Mouse (Mus musculus): ENCODE measurements around the gene Rbms3. TPM values are rescaled to one million over a fixed set of nuclear protein-coding genes. Genes with fewer than 3 reads are reported as not detected.

Gene Rbms3
- polyA plus RNA-seq, 1 experiment, result 1.6 TPM

- TF ChIP-seq POLR2A (IDR thresholded peaks at IDR 0.05; ENCODE audit: borderline replicate concordance, control insufficient read depth, low read depth, low read length) (no peak), CTCF (IDR thresholded peaks at IDR 0.05; ENCODE audit: control insufficient read depth, insufficient read depth, low read length) (no peak)
- H3K4me3 ChIP-seq (replicated peaks; ENCODE audit: control insufficient read depth, low read depth, low read length), result no peak overlapping the region
- no peak overlapping the region for H3K27ac ChIP-seq (ENCODE audit: control insufficient read depth, insufficient read depth, low read depth, low read length, poor library complexity)
- no peaks in the 10 kb centered on the region for H3K4me1 ChIP-seq (ENCODE audit: control insufficient read depth, insufficient read depth, low read length)
- 69% methylated on average over 11 of the region's 11 CpGs for WGBS
These were observed 561.9 kb downstream of the Rbms3 start for GRCm38 (mm10) chr9:117067703-117068419.

GRCm38 (mm10) chr9:117066502-117066901 lies 563.2 kb downstream of the Rbms3 start:
- Histone ChIP-seq H3K4me1 (ENCODE audit: control insufficient read depth, insufficient read depth, low read length) (no peaks in the 10 kb centered on the region), H3K4me3 (replicated peaks; ENCODE audit: control insufficient read depth, low read depth, low read length) (no peak overlapping the region)
- 78% methylated on average over 3 of the region's 3 CpGs for WGBS

GRCm38 (mm10) chr9:117065601-117066000 lies 564.1 kb downstream of the Rbms3 start:
- 83% methylated on average over 6 of the region's 6 CpGs for WGBS
- Histone ChIP-seq H3K4me1 (ENCODE audit: control insufficient read depth, insufficient read depth, low read length) (no peaks in the 10 kb centered on the region), H3K4me3 (replicated peaks; ENCODE audit: control insufficient read depth, low read depth, low read length) (no peak overlapping the region), H3K27ac (ENCODE audit: control insufficient read depth, insufficient read depth, low read depth, low read length, poor library complexity) (no peak overlapping the region)
- TF ChIP-seq CTCF (IDR thresholded peaks at IDR 0.05; ENCODE audit: control insufficient read depth, insufficient read depth, low read length), result no peak
- TF ChIP-seq POLR2A (IDR thresholded peaks at IDR 0.05; ENCODE audit: borderline replicate concordance, control insufficient read depth, low read depth, low read length), result no peak

More at GRCm38 (mm10) chr9:117066502-117066901, 563.2 kb downstream of the Rbms3 start:
- TF ChIP-seq POLR2A (IDR thresholded peaks at IDR 0.05; ENCODE audit: borderline replicate concordance, control insufficient read depth, low read depth, low read length), result no peak
- TF ChIP-seq CTCF (IDR thresholded peaks at IDR 0.05; ENCODE audit: control insufficient read depth, insufficient read depth, low read length), result no peak
- H3K27ac ChIP-seq (ENCODE audit: control insufficient read depth, insufficient read depth, low read depth, low read length, poor library complexity), result no peak overlapping the region

GRCm38 (mm10) chr9:117059586-117059985 lies 570.1 kb downstream of the Rbms3 start:
- no peak for TF ChIP-seq POLR2A (IDR thresholded peaks at IDR 0.05; ENCODE audit: borderline replicate concordance, control insufficient read depth, low read depth, low read length)
- no peaks in the 10 kb centered on the region for H3K4me1 ChIP-seq (ENCODE audit: control insufficient read depth, insufficient read depth, low read length)
- no peak overlapping the region for H3K27ac ChIP-seq (ENCODE audit: control insufficient read depth, insufficient read depth, low read depth, low read length, poor library complexity)
- WGBS, result 92% methylated on average over 1 of the region's 1 CpGs
- no peak overlapping the region for H3K4me3 ChIP-seq (replicated peaks; ENCODE audit: control insufficient read depth, low read depth, low read length)

GRCm38 (mm10) chr9:117059135-117059534 lies 570.6 kb downstream of the Rbms3 start:
- 84% methylated on average over 6 of the region's 6 CpGs for WGBS
- Histone ChIP-seq H3K4me3 (replicated peaks; ENCODE audit: control insufficient read depth, low read depth, low read length) (no peak overlapping the region), H3K4me1 (ENCODE audit: control insufficient read depth, insufficient read depth, low read length) (no peaks in the 10 kb centered on the region), H3K27ac (ENCODE audit: control insufficient read depth, insufficient read depth, low read depth, low read length, poor library complexity) (no peak overlapping the region)
- TF ChIP-seq POLR2A (IDR thresholded peaks at IDR 0.05; ENCODE audit: borderline replicate concordance, control insufficient read depth, low read depth, low read length) (no peak), CTCF (IDR thresholded peaks at IDR 0.05; ENCODE audit: control insufficient read depth, insufficient read depth, low read length) (no peak)

GRCm38 (mm10) chr9:117051935-117052334 lies 577.8 kb downstream of the Rbms3 start:
- Histone ChIP-seq H3K4me1 (ENCODE audit: control insufficient read depth, insufficient read depth, low read length) (no peaks in the 10 kb centered on the region), H3K27ac (ENCODE audit: control insufficient read depth, insufficient read depth, low read depth, low read length, poor library complexity) (no peak overlapping the region), H3K4me3 (replicated peaks; ENCODE audit: control insufficient read depth, low read depth, low read length) (no peak overlapping the region)
- TF ChIP-seq CTCF (IDR thresholded peaks at IDR 0.05; ENCODE audit: control insufficient read depth, insufficient read depth, low read length), result no peak
- no peak for TF ChIP-seq POLR2A (IDR thresholded peaks at IDR 0.05; ENCODE audit: borderline replicate concordance, control insufficient read depth, low read depth, low read length)
- WGBS, result 84% methylated on average over 2 of the region's 2 CpGs

- WGBS, result 86% methylated on average over 1 of the region's 1 CpGs
- Histone ChIP-seq H3K4me3 (replicated peaks; ENCODE audit: control insufficient read depth, low read depth, low read length) (no peak overlapping the region), H3K4me1 (ENCODE audit: control insufficient read depth, insufficient read depth, low read length) (no peaks in the 10 kb centered on the region), H3K27ac (ENCODE audit: control insufficient read depth, insufficient read depth, low read depth, low read length, poor library complexity) (no peak overlapping the region)
- TF ChIP-seq POLR2A (IDR thresholded peaks at IDR 0.05; ENCODE audit: borderline replicate concordance, control insufficient read depth, low read depth, low read length) (no peak), CTCF (IDR thresholded peaks at IDR 0.05; ENCODE audit: control insufficient read depth, insufficient read depth, low read length) (no peak)
These were observed 581.1 kb downstream of the Rbms3 start for GRCm38 (mm10) chr9:117048641-117049040.

- no peak for TF ChIP-seq POLR2A (IDR thresholded peaks at IDR 0.05; ENCODE audit: borderline replicate concordance, control insufficient read depth, low read depth, low read length)
- Histone ChIP-seq H3K27ac (ENCODE audit: control insufficient read depth, insufficient read depth, low read depth, low read length, poor library complexity) (no peak overlapping the region), H3K4me1 (ENCODE audit: control insufficient read depth, insufficient read depth, low read length) (no peaks in the 10 kb centered on the region), H3K4me3 (replicated peaks; ENCODE audit: control insufficient read depth, low read depth, low read length) (no peak overlapping the region)
- WGBS, result 58% methylated on average over 2 of the region's 2 CpGs
These were observed 587.7 kb downstream of the Rbms3 start for GRCm38 (mm10) chr9:117041993-117042366.

Measured in bone marrow, adult 2 months (tissue).